8 mouse cellular contexts compared by ENCODE assay signal in genomic region chr6:99130758-99131410, GRCm38 (mm10).
DNase-seq lines count a peak whose midpoint lies in the region; ATAC-seq lines count a peak whose summit lies in the region.

No protein-coding gene starts in this region.

- H3K27me3 ChIP-seq in heart, embryonic 13.5 days (replicated peaks): no peaks in the 10 kb centered on the region

- intact Hi-C loops in left cerebral cortex, postnatal 10 days (cut with DNase I): no loop called here

- H3K4me1 ChIP-seq in heart, embryonic 13.5 days: peaks cover 33% of the 10 kb centered on the region

- no peaks in the 10 kb centered on the region for H3K36me3 ChIP-seq in heart, embryonic 13.5 days

- H3K4me3 ChIP-seq in heart, embryonic 13.5 days: no peak overlapping the region

- DNase-seq in heart, postnatal 4 days: no peak
- DNase-seq in thymus, postnatal 14 days: peak; percentile 9
- DNase-seq in thymus, adult 18-20 months: no peak
- peak; percentile 22 for DNase-seq in induced T-regulatory cell, adult 2 months (ENCODE audit: low read depth)
- no peak for DNase-seq in urinary bladder, postnatal 14 days (ENCODE audit: low spot score)
- DNase-seq in left cerebral cortex, postnatal 10 days (ENCODE audit: extremely low spot score in 1 of 2, low spot score in 2 of 2): no peak
- no peak for DNase-seq in adrenal gland, postnatal 4 days (ENCODE audit: low spot score in 2 of 2)

- H3K27ac ChIP-seq in heart, embryonic 13.5 days (replicated peaks): peak overlapping the region; percentile 46; the same call in 1 of the 2 replicates

- ATAC-seq in heart, embryonic 13.5 days (ENCODE audit: extremely low read depth, insufficient number of reproducible peaks, low FRiP score, low TSS enrichment): no peak

- no peak overlapping the region for H3K9ac ChIP-seq in heart, embryonic 13.5 days

- H3K4me2 ChIP-seq in heart, embryonic 13.5 days: peak overlapping the region; percentile 19; the same call in 1 of the 2 replicates

- H3K9me3 ChIP-seq in heart, embryonic 13.5 days: no peaks in the 10 kb centered on the region

- WGBS in heart, embryonic 13.5 days: 60% methylated on average over 10 of the region's 10 CpGs

Comparison
In these comparisons a context has a peak if more than half of its experiments do, and no peak if none do; other contexts are left out.
1. DNase-seq: peak in thymus, postnatal 14 days (single experiment) and induced T-regulatory cell, adult 2 months (single experiment); none in heart, postnatal 4 days (single experiment), thymus, adult 18-20 months (0 of 2), urinary bladder, postnatal 14 days (single experiment), left cerebral cortex, postnatal 10 days (0 of 2) and adrenal gland, postnatal 4 days (0 of 2).